Mouse (Mus musculus): ENCODE data around the gene Gstt4. TPM values are rescaled to one million over a fixed set of nuclear protein-coding genes. Genes with fewer than 3 reads are reported as not detected.
A peak's percentile ranks its signal among the peaks of the same experiment; 100 is the strongest.

The Gstt4 gene
- polyA plus RNA-seq, 1 experiment, result not detected

DNA sequence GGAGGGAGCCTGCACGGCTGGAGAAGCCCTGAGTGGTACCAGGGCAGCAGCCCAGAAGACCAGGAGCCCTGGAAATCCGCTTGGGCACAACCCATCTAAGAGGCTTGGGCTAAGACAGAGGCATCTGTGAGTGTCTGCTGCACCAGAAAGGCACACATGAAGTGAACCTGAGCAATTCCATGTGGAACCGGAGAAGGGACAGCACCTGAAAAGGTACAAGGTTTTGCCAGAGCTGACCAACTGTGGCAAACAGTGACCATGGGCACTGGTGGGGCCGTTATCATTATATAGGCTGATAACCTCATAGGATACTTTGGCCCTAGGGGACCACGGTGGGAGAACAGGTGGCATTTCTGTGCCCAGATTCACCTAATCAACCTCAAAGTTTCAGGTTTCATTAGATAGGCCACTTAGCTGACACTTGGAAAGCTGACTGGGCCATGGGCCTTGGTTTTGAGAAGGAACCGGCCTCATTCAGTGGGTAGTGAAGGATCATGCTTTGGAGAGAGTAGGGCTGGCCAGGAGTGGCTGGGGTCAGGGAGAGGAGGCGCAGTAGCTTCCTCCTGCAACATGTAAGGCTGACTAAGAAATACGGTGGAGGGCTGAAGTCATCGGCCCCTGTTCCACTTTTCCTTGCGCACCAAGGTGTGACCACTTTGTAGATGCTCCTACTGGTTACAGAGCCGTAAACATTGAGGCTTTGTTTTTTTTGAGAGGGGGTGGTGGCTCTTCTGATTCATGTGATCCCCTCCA lies 34.0 kb upstream of the Gstt4 start:
- H3K4me3 ChIP-seq (ENCODE audit: low read depth, low read length), result no peak overlapping the region
- H3K36me3 ChIP-seq (ENCODE audit: control insufficient read depth, insufficient read depth, low read length), result no peaks in the 10 kb centered on the region
- no peak overlapping the region for H3K27ac ChIP-seq (ENCODE audit: insufficient read depth, low read depth, low read length)
- H3K27me3 ChIP-seq (ENCODE audit: control insufficient read depth, insufficient read depth, low read length), result no peaks in the 10 kb centered on the region
- 88% methylated on average over 11 of the region's 11 CpGs for WGBS
- H3K4me1 ChIP-seq (ENCODE audit: control insufficient read depth, insufficient read depth, insufficient read length, low read length), result peaks cover 4% of the 10 kb centered on the region; the same call in 1 of the 2 replicates
- TF ChIP-seq CTCF (IDR thresholded peaks at IDR 0.05; ENCODE audit: extremely low read depth, insufficient read length, insufficient replicate concordance, low read depth, low read length) (no peak), POLR2A (IDR thresholded peaks at IDR 0.05; ENCODE audit: low read depth, low read length) (no peak)

DNA sequence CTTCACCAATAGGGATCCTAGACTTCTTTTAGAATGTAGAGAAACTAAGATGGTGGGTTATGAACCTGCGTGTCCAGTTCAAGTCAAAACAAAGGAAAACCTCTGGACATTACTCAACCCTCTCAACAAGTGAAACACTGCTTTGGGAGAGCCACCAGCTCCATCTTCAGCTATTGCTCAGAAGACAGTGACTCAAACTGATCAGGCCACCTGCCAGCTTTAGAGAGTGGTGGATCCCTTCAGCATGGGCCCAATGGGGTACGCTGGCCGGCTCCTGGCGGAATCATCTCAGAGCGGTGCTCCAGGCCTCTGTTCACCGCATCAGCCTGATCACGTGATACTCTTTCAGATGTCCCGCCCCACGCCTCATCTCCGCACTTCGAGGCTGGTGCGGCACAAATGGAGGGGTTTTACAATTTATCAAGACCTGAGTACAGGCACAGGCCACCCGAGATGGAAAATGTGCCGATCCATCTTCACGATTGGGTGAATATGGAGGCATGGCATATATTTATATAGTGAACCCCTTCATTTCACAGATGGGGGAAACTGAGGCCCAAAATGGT lies 33.2 kb upstream of the Gstt4 start:
- Histone ChIP-seq H3K27ac (ENCODE audit: insufficient read depth, low read depth, low read length) (no peak overlapping the region), H3K27me3 (ENCODE audit: control insufficient read depth, insufficient read depth, low read length) (no peaks in the 10 kb centered on the region), H3K4me3 (ENCODE audit: low read depth, low read length) (no peak overlapping the region), H3K36me3 (ENCODE audit: control insufficient read depth, insufficient read depth, low read length) (no peaks in the 10 kb centered on the region), H3K4me1 (ENCODE audit: control insufficient read depth, insufficient read depth, insufficient read length, low read length) (peaks cover 4% of the 10 kb centered on the region; the same call in 1 of the 2 replicates)
- TF ChIP-seq POLR2A (IDR thresholded peaks at IDR 0.05; ENCODE audit: low read depth, low read length) (no peak), CTCF (IDR thresholded peaks at IDR 0.05; ENCODE audit: extremely low read depth, insufficient read length, insufficient replicate concordance, low read depth, low read length) (no peak)
- 94% methylated on average over 15 of the region's 15 CpGs for WGBS

DNA sequence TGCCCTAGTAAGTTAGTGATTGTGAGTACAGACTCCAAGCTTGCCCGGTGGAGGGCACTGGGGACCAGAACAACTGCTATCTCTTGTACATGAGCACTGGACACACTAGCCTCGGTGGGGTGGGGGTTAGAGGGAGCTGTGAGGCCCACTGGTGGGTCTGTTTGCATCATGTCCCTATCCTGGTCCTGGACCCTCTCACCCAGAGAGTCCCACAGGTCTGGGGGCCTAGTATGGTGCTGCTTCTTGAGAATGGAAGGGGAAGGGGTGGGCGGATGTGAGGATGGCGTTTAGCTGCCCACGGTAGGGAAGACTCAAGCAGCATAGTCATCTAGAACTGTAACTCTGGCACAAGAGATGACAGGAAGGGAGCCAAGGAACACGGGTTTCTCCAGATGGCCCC lies 32.4 kb upstream of the Gstt4 start:
- no peak overlapping the region for H3K4me3 ChIP-seq (ENCODE audit: low read depth, low read length)
- H3K4me1 ChIP-seq (ENCODE audit: control insufficient read depth, insufficient read depth, insufficient read length, low read length), result peaks cover 4% of the 10 kb centered on the region; the same call in 1 of the 2 replicates
- no peak for TF ChIP-seq CTCF (IDR thresholded peaks at IDR 0.05; ENCODE audit: extremely low read depth, insufficient read length, insufficient replicate concordance, low read depth, low read length)
- TF ChIP-seq POLR2A (IDR thresholded peaks at IDR 0.05; ENCODE audit: low read depth, low read length), result no peak
- H3K36me3 ChIP-seq (ENCODE audit: control insufficient read depth, insufficient read depth, low read length), result no peaks in the 10 kb centered on the region
- WGBS, result 83% methylated on average over 6 of the region's 6 CpGs
- no peak overlapping the region for H3K27ac ChIP-seq (ENCODE audit: insufficient read depth, low read depth, low read length)
- H3K27me3 ChIP-seq (ENCODE audit: control insufficient read depth, insufficient read depth, low read length), result no peaks in the 10 kb centered on the region

DNA sequence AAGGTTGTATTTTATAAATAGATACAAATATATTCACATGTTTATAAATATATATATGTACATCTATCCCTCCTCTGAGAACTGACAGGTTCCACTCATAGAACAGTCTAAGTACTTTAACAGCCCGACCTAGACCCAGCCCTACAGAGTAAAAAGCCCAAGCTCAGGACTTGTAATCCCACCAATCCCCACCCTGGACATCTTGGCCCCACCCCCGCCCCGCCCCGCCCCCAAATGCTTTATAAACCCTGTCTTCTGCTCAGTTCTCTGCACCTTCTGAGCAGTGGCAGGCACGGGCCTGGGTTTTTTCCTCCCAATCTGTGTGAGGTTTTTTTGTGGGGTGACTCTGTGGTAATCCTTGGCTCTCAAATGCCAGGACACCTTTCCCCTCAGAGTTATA lies 31.8 kb upstream of the Gstt4 start:
- Histone ChIP-seq H3K4me1 (ENCODE audit: control insufficient read depth, insufficient read depth, insufficient read length, low read length) (peaks cover 3% of the 10 kb centered on the region; the same call in 1 of the 2 replicates), H3K4me3 (ENCODE audit: low read depth, low read length) (no peak overlapping the region), H3K27ac (ENCODE audit: insufficient read depth, low read depth, low read length) (no peak overlapping the region), H3K36me3 (ENCODE audit: control insufficient read depth, insufficient read depth, low read length) (no peaks in the 10 kb centered on the region), H3K27me3 (ENCODE audit: control insufficient read depth, insufficient read depth, low read length) (no peaks in the 10 kb centered on the region)
- WGBS, result 65% methylated on average over 5 of the region's 5 CpGs
- no peak for TF ChIP-seq POLR2A (IDR thresholded peaks at IDR 0.05; ENCODE audit: low read depth, low read length)
- no peak for TF ChIP-seq CTCF (IDR thresholded peaks at IDR 0.05; ENCODE audit: extremely low read depth, insufficient read length, insufficient replicate concordance, low read depth, low read length)

DNA sequence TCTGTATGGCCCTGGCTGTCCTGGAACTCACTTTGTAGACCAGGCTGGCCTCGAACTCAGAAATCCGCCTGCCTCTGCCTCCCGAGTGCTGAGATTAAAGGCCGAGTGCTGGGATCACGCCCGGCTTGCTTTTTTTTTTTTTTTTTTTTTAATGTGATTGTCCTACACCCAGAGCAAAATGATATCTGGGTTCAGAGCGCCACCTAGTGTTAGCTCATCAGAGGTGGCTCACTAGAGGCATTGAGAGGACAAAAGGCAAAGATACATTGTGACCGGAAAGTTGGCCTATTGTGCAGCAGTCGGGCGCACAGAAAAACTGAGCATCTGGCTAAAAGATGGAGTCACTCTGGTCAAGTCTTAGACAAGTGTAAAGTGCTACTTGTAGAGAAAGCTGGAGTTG lies 31.1 kb upstream of the Gstt4 start:
- no peak overlapping the region for H3K4me3 ChIP-seq (ENCODE audit: low read depth, low read length)
- no peak overlapping the region for H3K27ac ChIP-seq (ENCODE audit: insufficient read depth, low read depth, low read length)
- TF ChIP-seq CTCF (IDR thresholded peaks at IDR 0.05; ENCODE audit: extremely low read depth, insufficient read length, insufficient replicate concordance, low read depth, low read length) (peak; percentile 55; the same call in 1 of the 2 replicates), POLR2A (IDR thresholded peaks at IDR 0.05; ENCODE audit: low read depth, low read length) (no peak)
- WGBS, result 12% methylated on average over 10 of the region's 10 CpGs
- H3K36me3 ChIP-seq (ENCODE audit: control insufficient read depth, insufficient read depth, low read length), result no peaks in the 10 kb centered on the region
- no peaks in the 10 kb centered on the region for H3K27me3 ChIP-seq (ENCODE audit: control insufficient read depth, insufficient read depth, low read length)
- no peaks in the 10 kb centered on the region for H3K4me1 ChIP-seq (ENCODE audit: control insufficient read depth, insufficient read depth, insufficient read length, low read length)

DNA sequence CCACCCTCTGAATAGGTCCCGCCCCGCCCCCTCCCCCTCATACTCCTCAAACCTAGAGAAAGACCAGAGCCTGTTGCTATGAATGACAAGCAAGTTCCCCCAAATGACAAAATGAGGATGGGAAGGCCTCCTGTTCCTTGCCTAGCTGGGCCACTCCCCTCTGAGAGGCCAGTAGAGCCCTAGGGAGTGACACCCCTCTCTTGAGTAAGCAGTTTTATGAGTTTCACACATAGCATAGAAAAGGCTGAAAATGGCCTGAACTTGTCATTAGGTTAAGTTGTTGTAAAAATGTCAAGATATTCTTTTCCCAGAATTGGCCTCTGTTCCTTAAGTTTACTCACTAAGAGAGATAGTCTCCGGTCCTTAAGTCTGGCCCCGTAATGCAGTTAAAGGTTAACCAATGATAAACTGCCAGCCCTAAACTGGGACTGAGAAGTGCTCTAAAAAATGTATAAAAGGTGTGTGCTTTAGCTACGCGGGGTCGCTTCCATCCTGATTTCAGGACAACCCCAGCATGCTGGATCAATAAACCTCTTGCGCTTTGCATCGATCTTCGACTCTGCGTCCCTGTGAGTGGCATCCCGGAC lies 30.3 kb upstream of the Gstt4 start:
- no peaks in the 10 kb centered on the region for H3K27me3 ChIP-seq (ENCODE audit: control insufficient read depth, insufficient read depth, low read length)
- 44% methylated on average over 12 of the region's 12 CpGs for WGBS
- no peaks in the 10 kb centered on the region for H3K4me1 ChIP-seq (ENCODE audit: control insufficient read depth, insufficient read depth, insufficient read length, low read length)
- TF ChIP-seq CTCF (IDR thresholded peaks at IDR 0.05; ENCODE audit: extremely low read depth, insufficient read length, insufficient replicate concordance, low read depth, low read length), result no peak
- TF ChIP-seq POLR2A (IDR thresholded peaks at IDR 0.05; ENCODE audit: low read depth, low read length), result no peak
- H3K4me3 ChIP-seq (ENCODE audit: low read depth, low read length), result no peak overlapping the region
- no peak overlapping the region for H3K27ac ChIP-seq (ENCODE audit: insufficient read depth, low read depth, low read length)
- no peaks in the 10 kb centered on the region for H3K36me3 ChIP-seq (ENCODE audit: control insufficient read depth, insufficient read depth, low read length)

DNA sequence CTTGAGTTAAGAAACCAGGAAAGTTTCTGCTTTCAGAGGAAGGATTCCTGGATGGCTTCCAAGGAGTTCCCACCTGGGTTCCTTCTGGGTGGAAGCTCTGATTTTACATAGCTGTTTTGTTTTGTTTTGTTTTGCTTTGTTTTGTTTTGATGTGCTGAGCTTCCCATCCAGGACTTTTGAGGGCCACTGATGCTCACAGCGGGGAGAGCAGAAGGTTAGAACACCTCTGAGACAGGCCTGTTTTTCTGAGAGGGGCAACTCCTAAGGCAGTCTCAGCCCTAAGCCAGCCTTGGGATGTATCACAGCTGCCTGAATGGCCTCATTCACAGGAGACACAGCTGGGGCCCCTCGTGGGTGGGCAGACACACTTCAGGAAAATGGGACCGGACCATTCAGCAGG lies 29.3 kb upstream of the Gstt4 start:
- TF ChIP-seq CTCF (IDR thresholded peaks at IDR 0.05; ENCODE audit: extremely low read depth, insufficient read length, insufficient replicate concordance, low read depth, low read length) (no peak), POLR2A (IDR thresholded peaks at IDR 0.05; ENCODE audit: low read depth, low read length) (no peak)

More for the DNA sequence above, 29.3 kb upstream of the Gstt4 start:
- Histone ChIP-seq H3K27me3 (ENCODE audit: control insufficient read depth, insufficient read depth, low read length) (no peaks in the 10 kb centered on the region), H3K4me1 (ENCODE audit: control insufficient read depth, insufficient read depth, insufficient read length, low read length) (no peaks in the 10 kb centered on the region), H3K4me3 (ENCODE audit: low read depth, low read length) (no peak overlapping the region), H3K36me3 (ENCODE audit: control insufficient read depth, insufficient read depth, low read length) (no peaks in the 10 kb centered on the region), H3K27ac (ENCODE audit: insufficient read depth, low read depth, low read length) (no peak overlapping the region)
- 76% methylated on average over 3 of the region's 3 CpGs for WGBS

All from small intestine, adult 2 months (tissue).